Mouse (Mus musculus) heart, embryonic 16.5 days (tissue): ENCODE results near the gene Slc23a4. TPM values are rescaled to one million over a fixed set of nuclear protein-coding genes. Genes with fewer than 3 reads are reported as not detected.

ENCODE experiments used
- ATAC-seq: fragments of 200-750 bp; cut with Nextera tagmentation; replicated peaks from 2 replicates; pipeline ENCODE4 v1.8.0; 2017; ENCODE audit warnings: moderate number of reproducible peaks; ENCODE audit not compliant: insufficient read depth, low FRiP score; ENCODE audit errors: extremely low read depth
- H3K27ac ChIP-seq: fragments of 300-500 bp; sonication (generic); 2 replicates; pipeline ENCODE4 v1.5.1; 2014; ENCODE audit warnings: mild to moderate bottlenecking, low read length, control low read depth, moderate library complexity
- H3K27me3 ChIP-seq: fragments of 300-500 bp; sonication (generic); 2 replicates; pipeline ENCODE4 v1.6.1; 2014; ENCODE audit warnings: low read length, mixed read lengths; ENCODE audit not compliant: control insufficient read depth, insufficient read depth
- H3K36me3 ChIP-seq: fragments of 300-500 bp; sonication (generic); 2 replicates; pipeline ENCODE4 v1.6.1; 2014; ENCODE audit not compliant: control insufficient read depth, insufficient read depth
- H3K4me1 ChIP-seq: fragments of 300-500 bp; sonication (generic); 2 replicates; pipeline ENCODE4 v1.6.1; 2014; ENCODE audit warnings: low read length, mixed read lengths; ENCODE audit not compliant: control insufficient read depth, insufficient read depth
- H3K4me2 ChIP-seq: fragments of 300-500 bp; sonication (generic); 2 replicates; pipeline ENCODE4 v1.6.1; 2014; ENCODE audit warnings: low read depth, mild to moderate bottlenecking, control low read depth, low read length
- H3K4me3 ChIP-seq: fragments of 300-500 bp; sonication (generic); 2 replicates; pipeline ENCODE4 v1.5.1; 2014; ENCODE audit warnings: mild to moderate bottlenecking, control low read depth, low read length
- H3K9ac ChIP-seq: fragments of 300-500 bp; sonication (generic); 2 replicates; pipeline ENCODE4 v1.6.1; 2014; ENCODE audit warnings: low read length, control low read depth
- H3K9me3 ChIP-seq: fragments of 300-500 bp; sonication (generic); replicated peaks from 2 replicates; pipeline ENCODE4 v1.6.1; 2016; ENCODE audit warnings: low read length; ENCODE audit not compliant: control insufficient read depth
- WGBS: fragments of 180-500 bp; shearing (Covaris S2); extraction: QIAGEN DNeasy Blood & Tissue Kit; methylation state at CpG from one replicate; pipeline ENCODE4 v1.1.7; 2014; 5-methylcytosine and 5-hydroxymethylcytosine counted together
- polyA plus RNA-seq: library from polyadenylated mRNA; unstranded; fragments of >200 nt; fragmentation: Nextera tagmentation; extraction: Ambion mirVana; gene quantifications from 2 replicates; pipeline ENCODE4 v1.2.1, GENCODE M21; 2015

Gene Slc23a4
- polyA plus RNA-seq, 1 experiment from 2014 or later = 1.7 TPM

DNA sequence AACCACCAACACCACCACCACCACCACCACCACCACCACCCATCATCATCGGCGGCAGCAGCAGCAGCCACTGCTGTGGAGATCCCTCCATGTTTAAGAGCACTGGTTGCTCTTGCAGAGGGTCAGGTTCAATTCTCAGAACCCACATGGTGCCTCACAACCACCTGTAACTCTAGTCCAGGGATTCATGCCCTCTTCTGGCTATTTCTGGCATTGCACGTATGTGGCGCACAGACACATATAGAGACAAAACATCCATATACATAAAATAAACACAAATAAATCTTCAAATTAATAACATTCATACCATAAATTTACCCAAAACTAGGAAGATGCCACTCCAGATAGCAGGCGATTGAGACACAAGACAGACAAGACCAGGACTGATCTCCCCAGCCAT, 22.5 kb upstream of the Slc23a4 start:
- 91% methylated on average over 5 of the region's 5 CpGs for WGBS
- Histone ChIP-seq H3K27me3 (no peaks in the 10 kb centered on the region), H3K4me1 (0 out of 2 replicates have a peak, but pooled peaks cover 2% of the 10 kb centered on the region), H3K4me2 (no peak overlapping the region), H3K9ac (no peak overlapping the region), H3K36me3 (no peaks in the 10 kb centered on the region), H3K9me3 (no peaks in the 10 kb centered on the region; the same call in 1 of the 2 replicates), H3K27ac (no peak overlapping the region), H3K4me3 (no peak overlapping the region)
- ATAC-seq = no peak

DNA sequence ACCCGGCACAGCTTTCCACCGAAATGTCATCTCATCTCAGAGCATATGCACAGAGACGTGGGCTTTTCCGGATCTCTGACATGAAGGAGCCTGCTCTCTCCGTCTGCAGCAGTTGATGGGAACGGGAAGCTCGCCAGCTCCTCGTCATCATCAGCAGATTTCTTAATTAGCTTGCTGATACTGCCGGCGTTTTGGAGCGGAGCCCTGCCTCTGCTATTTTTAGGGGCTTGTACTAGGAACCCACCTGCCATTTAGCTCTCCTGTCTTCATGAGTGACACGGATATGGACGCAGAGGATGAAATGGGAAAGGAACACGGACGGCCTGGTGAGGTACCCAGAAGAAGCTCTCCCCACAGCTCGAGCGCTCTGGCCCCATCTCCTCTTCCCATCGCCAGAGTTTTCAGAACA, 14.1 kb upstream of the Slc23a4 start:
- peak; percentile 73 for ATAC-seq
- peak overlapping the region; percentile 65 for H3K27ac ChIP-seq
- peak overlapping the region; percentile 51 for H3K4me2 ChIP-seq
- H3K27me3 ChIP-seq = peaks cover 2% of the 10 kb centered on the region; the same call in 1 of the 2 replicates
- WGBS = 35% methylated on average over 18 of the region's 18 CpGs
- 0 out of 2 replicates have a peak, but pooled peaks cover 3% of the 10 kb centered on the region for H3K9me3 ChIP-seq
- H3K9ac ChIP-seq = no peak overlapping the region
- peak overlapping the region; percentile 30 for H3K4me3 ChIP-seq
- no peaks in the 10 kb centered on the region for H3K36me3 ChIP-seq
- H3K4me1 ChIP-seq = peaks cover 15% of the 10 kb centered on the region

DNA sequence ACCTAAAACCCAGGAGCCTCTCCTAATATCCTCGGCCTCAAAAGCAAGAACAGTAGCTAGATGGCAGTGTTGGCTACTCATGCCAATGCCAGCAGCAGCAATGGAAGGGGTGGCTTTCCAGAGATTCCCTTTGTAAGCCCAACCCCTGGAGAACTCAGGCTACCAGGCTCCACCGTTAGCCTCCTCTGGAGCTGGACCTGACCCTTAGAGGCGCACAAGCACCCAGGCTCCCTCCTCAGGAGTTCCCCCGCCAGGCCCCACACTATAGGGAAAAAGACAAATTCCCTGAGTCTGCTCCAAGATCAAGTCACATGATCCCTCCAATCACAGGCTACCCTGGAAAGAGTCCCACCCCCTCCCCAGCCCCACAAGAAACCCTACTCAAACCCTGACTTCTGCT, 10.9 kb upstream of the Slc23a4 start:
- no peak overlapping the region for H3K9ac ChIP-seq
- ATAC-seq = no peak

DNA sequence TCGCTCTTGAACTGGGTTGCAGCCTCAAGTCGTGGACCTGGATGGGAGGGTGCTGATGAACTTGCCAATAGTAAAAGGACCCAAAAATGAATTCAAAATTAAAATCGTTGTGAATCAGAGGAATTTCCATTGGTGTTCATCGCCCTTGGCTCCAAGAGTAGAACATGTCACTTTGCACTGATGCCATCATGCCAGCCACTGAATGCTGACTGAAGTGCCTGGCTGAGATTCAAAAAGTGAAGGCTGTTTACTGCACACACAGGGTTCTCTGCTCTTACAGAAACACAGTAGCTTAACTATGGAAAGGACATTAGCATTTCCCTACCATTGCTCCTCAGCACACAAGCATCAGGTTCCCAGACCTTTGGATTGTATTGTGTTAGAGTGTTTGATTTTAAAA, 8.3 kb upstream of the Slc23a4 start:
- peaks cover 2% of the 10 kb centered on the region; the same call in 1 of the 2 replicates for H3K27me3 ChIP-seq
- no peak overlapping the region for H3K4me3 ChIP-seq
- WGBS = 76% methylated on average over 4 of the region's 4 CpGs
- no peak overlapping the region for H3K9ac ChIP-seq
- peaks cover 7% of the 10 kb centered on the region for H3K4me1 ChIP-seq
- ATAC-seq = no peak
- H3K4me2 ChIP-seq = no peak overlapping the region
- no peaks in the 10 kb centered on the region for H3K36me3 ChIP-seq
- no peaks in the 10 kb centered on the region for H3K9me3 ChIP-seq
- no peak overlapping the region for H3K27ac ChIP-seq

More for the DNA sequence above, 10.9 kb upstream of the Slc23a4 start:
- no peaks in the 10 kb centered on the region for H3K9me3 ChIP-seq
- WGBS = 13% methylated on average over 4 of the region's 4 CpGs
- no peak overlapping the region for H3K27ac ChIP-seq
- no peaks in the 10 kb centered on the region for H3K36me3 ChIP-seq
- H3K4me3 ChIP-seq = no peak overlapping the region
- H3K4me2 ChIP-seq = peak overlapping the region; percentile 36; the same call in 1 of the 2 replicates
- H3K4me1 ChIP-seq = peaks cover 19% of the 10 kb centered on the region
- H3K27me3 ChIP-seq = peaks cover 2% of the 10 kb centered on the region; the same call in 1 of the 2 replicates

DNA sequence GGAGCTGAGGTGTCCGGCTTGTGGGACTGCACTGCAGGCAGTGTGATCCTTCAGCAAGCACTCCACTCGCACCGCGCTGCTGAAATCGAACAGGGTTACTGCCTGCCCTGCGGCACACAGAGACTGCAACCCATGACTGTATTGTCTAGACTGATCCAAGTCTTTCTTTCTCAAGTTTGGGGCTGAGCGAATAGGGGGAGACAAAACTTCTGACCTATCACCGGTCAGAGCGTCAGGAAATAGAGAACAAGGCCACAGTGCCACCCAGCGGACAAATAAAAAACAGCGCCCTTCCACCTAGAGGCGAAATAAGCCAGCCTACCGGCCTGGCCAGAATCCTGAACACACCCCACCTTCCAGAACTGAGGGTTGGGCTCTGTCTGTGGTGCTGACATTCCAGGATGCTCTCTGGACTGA, 7.1 kb upstream of the Slc23a4 start:
- Histone ChIP-seq H3K9ac (peak overlapping the region; percentile 56), H3K27ac (no peak overlapping the region), H3K4me1 (peaks cover 4% of the 10 kb centered on the region; the same call in 1 of the 2 replicates), H3K9me3 (no peaks in the 10 kb centered on the region), H3K4me2 (peak overlapping the region; percentile 77), H3K36me3 (no peaks in the 10 kb centered on the region), H3K27me3 (peaks cover 2% of the 10 kb centered on the region; the same call in 1 of the 2 replicates), H3K4me3 (peak overlapping the region; percentile 48)
- 5% methylated on average over 13 of the region's 13 CpGs for WGBS
- ATAC-seq = peak; percentile 58

DNA sequence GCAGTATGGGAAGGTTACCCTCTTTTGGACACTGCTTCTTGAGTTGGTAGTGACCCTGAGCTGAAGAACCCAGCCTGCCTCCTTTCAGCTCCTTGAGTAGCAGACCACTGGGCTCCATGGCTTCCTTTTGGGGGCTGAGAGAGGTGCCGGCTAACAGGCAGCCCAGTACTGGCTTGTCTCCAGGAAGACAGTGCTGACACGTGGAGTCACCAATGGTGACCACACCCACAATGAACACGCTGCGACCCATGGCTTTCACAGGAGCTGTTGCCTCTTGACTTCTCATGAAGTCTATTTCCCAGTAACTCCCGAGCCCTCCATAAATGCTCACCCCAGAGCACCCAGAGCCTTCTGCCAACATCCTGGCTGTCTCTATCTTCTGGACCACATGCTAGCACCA, 6.5 kb upstream of the Slc23a4 start:
- Histone ChIP-seq H3K4me2 (peak overlapping the region; percentile 77), H3K4me3 (peak overlapping the region; percentile 48; the same call in 1 of the 2 replicates), H3K9ac (no peak overlapping the region), H3K27me3 (no peaks in the 10 kb centered on the region; the same call in 1 of the 2 replicates), H3K36me3 (no peaks in the 10 kb centered on the region), H3K9me3 (no peaks in the 10 kb centered on the region), H3K27ac (no peak overlapping the region), H3K4me1 (peaks cover 4% of the 10 kb centered on the region; the same call in 1 of the 2 replicates)
- 29% methylated on average over 5 of the region's 5 CpGs for WGBS
- no peak for ATAC-seq

DNA sequence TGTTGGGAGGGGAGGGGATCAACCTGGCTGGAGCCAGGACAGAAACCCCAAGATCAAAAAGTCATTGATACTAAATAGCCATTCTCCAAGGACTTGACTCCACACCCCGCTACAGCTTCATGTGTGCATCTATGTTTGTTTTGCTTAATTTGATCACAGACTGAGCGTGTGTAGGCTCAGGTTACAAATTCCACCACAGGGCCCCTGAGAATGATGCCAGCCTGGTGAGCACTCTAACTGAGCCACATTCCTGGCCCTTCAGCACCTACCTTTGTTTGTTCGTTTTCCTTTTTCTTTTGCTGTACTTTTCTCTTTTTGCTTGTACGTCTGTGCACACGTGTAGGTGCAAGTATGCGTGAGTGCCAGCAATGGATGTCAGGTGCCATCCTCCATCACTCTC, 1.1 kb upstream of the Slc23a4 start:
- H3K9ac ChIP-seq = no peak overlapping the region
- H3K4me2 ChIP-seq = no peak overlapping the region
- no peak overlapping the region for H3K4me3 ChIP-seq
- no peak for ATAC-seq
- H3K27me3 ChIP-seq = no peaks in the 10 kb centered on the region
- H3K36me3 ChIP-seq = no peaks in the 10 kb centered on the region
- H3K9me3 ChIP-seq = no peaks in the 10 kb centered on the region
- peaks cover 5% of the 10 kb centered on the region; the same call in 1 of the 2 replicates for H3K4me1 ChIP-seq
- no peak overlapping the region for H3K27ac ChIP-seq
- WGBS = 66% methylated on average over 6 of the region's 6 CpGs

DNA sequence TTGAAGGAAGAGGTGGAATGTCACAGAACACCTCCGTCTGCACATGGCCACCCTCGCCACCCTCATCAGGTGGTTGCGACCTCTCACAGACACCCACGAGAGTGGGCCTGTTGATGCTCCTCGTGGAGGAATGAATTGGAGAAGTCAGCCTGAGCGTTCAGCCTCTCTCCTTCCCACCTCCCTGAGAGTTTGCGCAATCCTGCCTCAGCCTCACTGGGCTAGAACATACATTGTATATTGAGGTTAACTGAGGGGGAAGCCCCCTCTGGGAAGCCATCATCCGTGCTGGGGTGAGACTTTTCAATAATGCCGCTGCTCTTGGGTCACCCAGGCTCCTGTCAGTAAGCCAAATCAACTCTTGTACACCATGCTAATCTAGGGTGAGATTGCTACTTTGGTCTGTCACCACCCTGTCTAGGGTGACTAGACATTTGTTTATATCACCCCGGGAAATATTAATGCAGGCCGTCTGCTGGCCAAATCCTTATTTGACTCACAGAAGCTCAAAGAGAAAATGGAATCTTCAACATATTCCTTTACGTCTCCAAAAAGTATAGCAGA, 1.0 kb downstream of the Slc23a4 start:
- Histone ChIP-seq H3K4me1 (peaks cover 5% of the 10 kb centered on the region; the same call in 1 of the 2 replicates), H3K36me3 (no peaks in the 10 kb centered on the region), H3K4me3 (no peak overlapping the region), H3K9me3 (no peaks in the 10 kb centered on the region), H3K27ac (no peak overlapping the region), H3K9ac (no peak overlapping the region), H3K27me3 (no peaks in the 10 kb centered on the region), H3K4me2 (no peak overlapping the region)
- 66% methylated on average over 12 of the region's 12 CpGs for WGBS
- ATAC-seq = no peak

DNA sequence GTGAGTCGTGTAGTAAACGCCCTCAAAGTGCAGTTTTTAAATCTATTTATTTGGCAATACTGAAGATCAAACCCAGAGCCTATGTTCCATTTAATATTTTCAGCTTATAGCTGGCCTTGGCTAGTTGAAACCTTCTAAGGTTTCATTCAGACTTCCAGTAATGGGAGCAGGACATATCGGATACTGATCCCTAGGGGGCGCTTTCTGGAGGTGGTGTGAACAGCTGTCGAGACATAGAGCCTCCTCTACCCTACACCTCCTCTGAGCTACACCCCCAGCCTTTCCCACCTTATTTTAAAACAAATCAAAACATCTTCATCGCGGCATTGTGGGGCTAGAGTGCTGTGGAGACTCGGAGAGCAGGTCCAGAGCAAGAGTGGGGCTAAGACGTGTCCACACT, 7.5 kb downstream of the Slc23a4 start:
- Histone ChIP-seq H3K4me3 (no peak overlapping the region), H3K27ac (no peak overlapping the region), H3K27me3 (no peaks in the 10 kb centered on the region), H3K9me3 (no peaks in the 10 kb centered on the region), H3K9ac (no peak overlapping the region), H3K36me3 (no peaks in the 10 kb centered on the region), H3K4me1 (no peaks in the 10 kb centered on the region), H3K4me2 (no peak overlapping the region)
- 62% methylated on average over 9 of the region's 9 CpGs for WGBS
- no peak for ATAC-seq
